Mouse (Mus musculus) heart, adult 18-20 months (tissue): ENCODE results near the gene Bok. TPM values are rescaled to one million over a fixed set of nuclear protein-coding genes. Genes with fewer than 3 reads are reported as not detected.
A peak's percentile ranks its signal among the peaks of the same experiment; 100 is the strongest.
"Not testable (repeated sequence)": the region's sequence is repeated elsewhere in the genome, so short reads cannot be mapped to it uniquely, and the experiment has no call there.

Experiments
- DNase-seq, 2 experiments: peaks; one replicate each; pipeline ENCODE4 v3.0.0; 2021 to 2022; ENCODE audit warnings: mixed read lengths in 1 of 2
- long read RNA-seq, 2 experiments: library from polyadenylated mRNA; stranded (forward); transcript quantifications; one replicate each; pipeline ENCODE4 v2.0.0; 2021
- total RNA-seq, 2 experiments: library from RNA; stranded (reverse); gene quantifications; 2 replicates each; pipeline ENCODE4 v1.2.3; 2021

Bok gene
- total RNA-seq, result 1 to 10 TPM; 3.3 to 4.3 TPM
- long read RNA-seq, experiment 1, partial matches to known transcripts, result 1 of 5 reads
- long read RNA-seq, experiment 1, other reads (novel, unspliced or antisense), result 1 of 5 reads
- long read RNA-seq, experiment 2, partial matches to known transcripts, result 2 of 4 reads
- long read RNA-seq, experiment 2, other reads (novel, unspliced or antisense), result 1 of 4 reads

DNA sequence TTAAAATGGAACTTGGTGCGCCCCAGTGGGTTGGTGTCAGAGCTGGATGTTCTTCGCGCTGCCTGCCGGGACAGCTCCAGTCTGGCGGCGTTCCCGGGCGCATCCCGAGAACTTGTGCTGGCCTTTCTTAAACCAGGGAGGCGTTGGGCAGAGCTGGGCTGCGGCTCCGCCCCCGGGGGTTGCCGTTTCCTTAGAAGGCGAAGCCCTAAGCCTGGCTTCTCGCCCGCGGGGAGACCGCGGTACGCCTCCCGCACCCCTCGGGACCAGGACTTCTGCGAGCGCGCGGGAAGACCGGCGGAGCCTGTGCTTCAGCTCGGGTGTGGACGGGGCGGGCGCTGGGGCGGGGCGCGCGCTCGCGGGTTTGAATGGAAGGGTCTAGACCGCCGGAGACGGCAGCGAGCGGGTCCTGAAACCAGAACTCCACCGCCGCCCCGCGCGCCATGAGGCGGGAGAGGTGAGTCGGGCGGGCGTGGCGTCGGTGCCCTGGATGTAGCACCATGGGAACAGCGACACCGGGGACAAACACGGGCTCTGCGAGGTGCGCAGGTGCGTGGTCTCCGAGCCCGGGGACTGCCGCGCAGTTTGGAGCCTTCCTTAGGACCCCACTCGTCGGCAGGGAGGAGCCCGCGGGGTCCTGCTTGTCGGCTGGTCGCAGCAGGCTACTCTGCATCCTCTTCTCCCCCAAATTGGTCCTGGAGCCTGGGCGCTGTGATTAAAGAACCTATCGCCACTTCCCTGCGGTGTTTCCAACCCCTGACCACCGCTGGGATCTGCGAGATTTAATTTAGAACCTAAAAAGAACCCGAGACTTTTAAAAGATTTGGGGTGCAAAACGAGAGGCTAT, at the start of gene Bok:
Bok (plus strand) TSS at position 260 of the 844 bp plus-strand sequence.
- DNase-seq, result peak; percentile 87 to 90

DNA sequence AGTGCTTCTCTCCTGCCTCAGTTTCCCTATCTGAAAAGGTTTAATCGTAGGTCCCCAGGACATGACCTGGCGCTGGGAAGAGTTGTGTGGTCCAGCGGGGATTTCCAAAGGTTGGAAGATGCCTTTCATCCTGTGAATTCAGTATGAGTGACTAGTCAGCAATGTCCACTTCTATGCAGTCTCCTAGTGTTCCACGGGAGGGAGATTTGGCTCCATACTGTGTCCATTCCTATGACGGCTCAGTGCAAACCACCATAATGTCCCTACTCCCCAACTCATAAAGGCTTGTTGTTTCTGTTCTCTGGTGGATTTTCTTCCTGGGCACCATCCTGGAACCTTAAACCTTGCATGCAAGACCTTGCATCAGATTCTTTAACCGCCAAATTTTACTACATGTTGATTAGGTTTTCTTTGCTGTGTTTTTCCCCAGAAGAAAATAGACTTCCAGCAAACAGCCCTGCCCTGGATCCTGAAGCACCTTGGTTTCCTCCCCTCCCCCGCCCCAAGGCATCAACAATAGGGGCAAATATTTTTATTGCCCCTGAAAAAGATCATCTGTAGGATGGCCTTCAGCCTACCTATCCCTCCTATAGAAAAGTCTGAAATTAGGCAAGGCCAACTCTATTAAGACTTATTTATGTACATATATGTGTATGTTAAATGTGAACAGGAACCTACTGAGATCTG, 49.1 kb upstream of the Bok start:
- DNase-seq, result no peak

DNA sequence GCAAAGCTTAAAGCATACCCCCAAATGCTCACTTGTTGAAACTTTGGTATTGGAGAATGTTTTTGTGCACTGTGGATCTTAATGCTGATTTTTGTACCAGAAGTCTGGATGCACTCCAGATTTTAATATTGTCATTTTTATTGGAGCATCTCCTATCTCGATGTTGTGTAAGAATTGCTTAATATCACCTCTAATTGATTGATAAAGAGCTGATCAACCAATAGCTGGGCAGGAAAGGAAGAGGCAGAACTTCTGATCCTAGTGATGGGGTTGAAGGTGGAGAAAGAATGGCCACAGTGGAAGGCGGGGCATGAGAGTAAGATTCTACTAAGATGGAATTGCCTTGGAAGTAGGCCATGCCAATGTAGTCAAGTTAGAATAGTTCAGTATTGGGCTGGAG, 43.5 kb upstream of the Bok start:
- DNase-seq, result no peak

DNA sequence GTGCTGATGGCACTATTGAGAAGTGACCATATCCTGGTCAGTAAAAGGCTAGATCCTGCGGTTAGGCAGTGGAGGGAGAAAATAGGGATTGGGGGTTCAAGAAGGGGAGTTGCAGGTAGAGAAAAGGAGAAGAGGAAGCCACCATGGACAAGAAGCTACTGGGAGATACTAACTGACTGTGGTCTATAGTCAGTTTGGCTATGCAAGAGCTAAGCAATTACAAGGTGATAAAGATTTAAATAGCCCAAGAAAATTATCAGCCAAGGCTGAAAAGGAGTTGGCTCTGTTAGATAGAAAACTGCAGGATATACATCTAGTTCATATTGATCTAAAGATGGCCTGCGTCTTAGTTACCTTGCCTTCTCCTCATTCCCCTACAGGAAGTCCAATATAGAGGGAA, 42.8 kb upstream of the Bok start:
- DNase-seq, result no peak

DNA sequence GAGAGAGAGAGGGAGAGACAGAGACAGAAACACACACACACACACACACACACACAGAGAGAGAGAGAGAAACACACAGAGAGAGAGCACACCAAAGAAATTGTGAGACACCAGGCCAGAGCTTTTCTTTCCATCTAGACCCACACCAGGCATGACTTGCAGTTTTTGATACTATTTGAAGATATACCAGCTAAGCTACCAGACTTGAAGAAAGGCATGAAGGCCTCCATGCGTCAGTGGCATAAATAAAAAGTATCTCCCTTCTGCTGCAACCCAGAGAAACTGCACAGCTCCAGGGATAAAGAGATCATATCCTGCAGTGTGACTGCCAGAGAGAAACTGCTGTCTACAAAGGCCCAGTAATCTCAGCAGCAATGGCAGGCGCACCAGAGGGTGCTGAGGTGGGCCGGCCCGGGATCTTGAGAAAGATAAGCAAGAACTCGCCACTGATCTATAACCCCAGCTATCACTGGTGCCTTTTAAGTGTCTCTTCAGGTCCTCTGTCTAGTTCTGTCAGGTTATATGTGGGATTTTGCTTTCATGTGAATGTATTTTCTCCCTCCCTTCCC, 35.8 kb upstream of the Bok start:
- no peak for DNase-seq

DNA sequence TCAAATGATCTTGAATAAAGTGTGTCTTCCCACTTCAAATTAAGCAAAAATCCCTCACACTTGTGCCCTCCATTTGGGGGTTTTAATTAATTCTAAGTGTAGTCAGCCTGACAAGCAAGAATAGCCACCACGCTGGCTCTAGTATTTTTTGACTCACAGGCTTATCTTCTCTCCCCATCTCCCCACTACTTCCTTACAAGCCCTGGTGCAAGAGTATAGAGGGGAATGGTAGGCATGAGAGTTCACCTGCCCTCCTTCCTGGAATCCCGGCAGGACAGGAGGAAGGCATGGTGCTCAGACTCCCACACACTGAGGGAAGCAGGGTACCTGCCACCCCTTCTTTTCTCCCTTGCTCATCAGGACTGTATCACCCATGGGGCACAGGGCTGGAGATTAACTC, 31.2 kb upstream of the Bok start:
- DNase-seq, result no peak

DNA sequence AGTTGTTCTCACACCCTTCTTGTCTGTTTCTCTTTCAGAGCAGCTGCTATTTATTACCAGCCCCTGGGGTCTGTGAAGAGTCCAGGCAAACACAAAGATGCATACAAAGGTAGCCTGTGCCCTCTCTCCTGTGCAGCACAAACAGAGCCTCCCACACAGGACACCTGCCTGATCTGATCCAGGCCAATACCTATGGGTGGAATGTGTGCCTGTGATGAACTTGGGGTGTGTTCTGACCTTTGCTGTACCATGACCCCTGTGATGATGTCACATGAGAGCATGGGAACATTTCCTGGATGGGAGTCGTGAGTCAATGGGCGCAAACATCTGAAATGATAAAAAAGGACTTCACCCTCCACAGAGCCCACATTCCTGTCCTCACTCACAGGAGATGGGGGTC, 30.7 kb upstream of the Bok start:
- no peak for DNase-seq

DNA sequence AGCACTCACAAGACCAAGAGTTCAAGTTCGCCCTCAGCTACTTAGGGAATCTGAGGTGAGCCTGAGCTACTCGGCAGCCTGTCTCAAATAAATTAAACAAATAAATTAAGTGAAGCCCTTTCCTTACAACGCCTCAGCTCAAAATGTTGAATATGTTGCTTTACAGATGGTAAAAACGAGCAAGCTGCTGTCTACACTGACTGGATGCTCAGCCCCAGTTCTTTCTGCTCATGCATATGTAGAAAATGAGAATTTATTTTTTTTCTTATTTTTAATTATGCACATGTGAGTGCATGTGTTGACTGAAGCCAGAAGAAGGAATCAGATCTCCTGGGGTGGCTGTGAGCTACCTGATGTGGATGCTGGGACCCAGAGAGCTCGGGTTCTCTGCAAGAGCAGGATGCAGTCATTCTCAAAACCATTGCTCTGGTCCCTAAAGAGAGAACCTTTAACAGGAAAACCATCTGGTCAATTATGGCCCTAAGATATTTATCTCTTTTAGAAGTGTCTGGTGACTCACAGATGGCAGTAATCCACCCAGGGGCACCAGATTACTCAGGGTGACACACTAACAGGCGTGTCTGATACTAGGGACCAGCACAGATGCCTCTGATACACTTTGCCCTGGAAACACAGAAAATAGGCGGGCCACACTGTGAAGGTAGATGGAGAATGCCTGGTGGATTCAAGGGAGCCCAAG, 29.0 kb upstream of the Bok start:
- DNase-seq, result no peak

DNA sequence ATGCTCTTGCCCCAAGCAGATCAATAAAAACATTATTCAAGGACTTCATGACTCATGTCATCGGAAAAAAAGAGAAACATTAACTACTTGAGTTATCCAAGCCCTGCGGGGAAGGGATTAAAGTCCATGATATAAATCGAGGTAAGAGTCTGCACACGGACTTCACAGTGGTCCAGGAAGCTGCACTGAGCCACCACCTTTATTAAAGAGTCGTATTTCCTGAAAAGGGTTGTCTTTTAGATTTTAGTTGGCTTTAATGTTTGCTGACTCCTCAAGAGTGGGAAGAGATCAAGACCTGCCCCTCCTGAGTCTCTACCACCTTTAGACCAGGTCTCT, 28.5 kb upstream of the Bok start:
- DNase-seq, result no peak

DNA sequence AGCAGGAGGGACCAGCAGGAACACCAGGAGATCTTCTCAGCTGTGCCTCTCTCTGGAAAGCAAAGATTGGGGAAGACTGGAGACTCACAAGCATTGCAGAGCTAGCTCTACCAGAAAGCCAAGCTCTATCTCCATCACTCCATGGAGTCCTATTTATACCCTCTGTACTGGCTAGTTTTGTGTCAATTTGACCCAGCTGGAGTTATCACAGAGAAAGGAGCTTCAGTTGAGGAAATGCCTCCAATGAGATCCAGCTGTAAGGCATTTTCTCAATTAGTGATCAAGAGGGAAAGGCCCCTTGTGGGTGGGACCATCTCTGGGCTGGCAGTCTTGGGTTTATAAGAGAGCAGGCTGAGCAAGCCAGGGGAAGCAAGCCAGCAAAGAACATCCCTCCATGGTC, 26.9 kb upstream of the Bok start, which contains the start of gene Stk25:
Stk25 (minus strand) TSS at position 101 of the 400 bp plus-strand sequence.
- DNase-seq, result not testable (repeated sequence)

DNA sequence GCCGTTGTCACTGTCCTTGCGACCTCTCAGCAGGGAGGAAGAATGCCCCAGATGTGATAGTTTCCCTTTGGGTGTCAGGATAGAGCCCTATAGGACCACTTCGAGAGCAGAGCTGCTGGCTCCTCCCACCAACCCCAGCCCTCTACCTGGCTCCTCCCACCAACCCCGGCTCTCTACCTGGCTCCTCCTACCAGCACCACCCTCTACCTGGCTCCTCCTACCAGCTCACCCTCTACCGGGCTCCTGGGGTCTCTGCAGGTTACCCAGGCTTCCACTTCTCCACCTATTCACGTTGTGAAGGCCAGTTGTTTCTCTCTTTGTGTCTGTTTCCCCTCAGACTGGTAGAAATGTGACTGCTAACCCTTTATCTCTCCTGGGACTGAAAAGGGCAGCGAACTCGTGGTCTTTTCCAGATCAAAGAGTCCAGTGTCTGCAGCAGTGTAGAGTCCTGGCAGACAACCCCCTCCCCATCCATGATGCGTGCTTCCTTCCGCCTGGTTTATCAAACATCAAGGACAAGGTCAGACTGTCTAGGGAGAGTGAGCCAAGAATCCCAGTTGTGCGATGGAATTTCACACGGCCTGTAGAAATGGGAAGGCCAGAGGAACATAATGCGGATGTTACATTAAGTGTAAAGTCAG, 17.6 kb upstream of the Bok start:
- no peak for DNase-seq

DNA sequence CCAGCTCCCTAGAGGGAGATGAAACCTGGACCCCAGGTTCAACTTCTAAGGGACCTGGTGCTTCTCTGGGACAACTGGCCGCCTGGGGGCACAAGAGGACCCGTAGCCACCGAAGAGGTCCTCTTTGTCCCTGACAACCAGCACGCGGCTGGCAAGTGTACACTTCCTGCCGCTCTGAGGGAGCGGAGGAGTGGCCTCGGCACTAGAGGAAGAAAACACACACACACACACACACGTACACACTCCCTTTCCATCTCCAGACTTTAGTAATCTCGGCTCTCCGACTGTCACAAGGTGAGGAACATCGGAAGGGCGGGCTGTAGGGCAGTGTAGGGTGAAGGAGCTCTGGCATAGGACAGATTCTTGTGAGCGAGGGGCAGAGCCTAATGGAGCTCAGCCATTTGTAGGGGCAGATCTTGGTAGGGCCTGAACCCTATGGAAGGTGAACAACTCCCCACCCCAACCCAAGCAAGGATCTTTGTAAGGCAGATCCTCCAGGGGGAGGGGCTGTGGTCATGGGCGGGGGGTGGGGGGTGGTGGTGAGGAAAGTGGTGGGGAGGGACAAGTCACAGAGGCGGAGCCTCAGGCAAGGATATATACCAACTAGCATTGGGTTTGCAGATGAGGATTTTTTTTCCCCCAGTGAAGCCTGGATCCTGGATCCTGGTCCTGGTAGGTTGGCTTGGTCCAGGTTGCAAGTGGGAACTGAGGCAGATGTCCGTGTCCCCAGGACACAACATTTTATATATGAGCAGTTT, 16.5 kb upstream of the Bok start:
- peak; percentile 87 to 90 for DNase-seq

DNA sequence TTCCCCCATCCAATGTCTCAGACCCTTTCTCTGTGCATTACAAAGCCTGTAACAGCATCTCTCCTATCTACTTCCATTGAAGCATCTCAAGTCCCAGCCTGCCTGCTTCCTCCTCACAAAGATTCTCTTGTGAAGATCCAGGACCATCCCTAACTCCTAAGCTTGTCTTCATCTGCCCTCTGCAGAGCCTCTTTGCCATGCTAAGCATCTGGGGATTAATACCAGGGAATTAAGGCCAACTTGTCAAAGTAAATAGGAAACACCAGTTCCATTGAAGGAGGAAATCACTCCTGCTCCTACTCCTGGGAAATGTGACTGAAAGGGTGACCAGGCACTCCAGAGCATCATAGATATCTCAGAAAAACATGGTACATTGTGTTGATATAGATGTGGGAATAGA, 15.5 kb upstream of the Bok start:
- DNase-seq, result no peak

DNA sequence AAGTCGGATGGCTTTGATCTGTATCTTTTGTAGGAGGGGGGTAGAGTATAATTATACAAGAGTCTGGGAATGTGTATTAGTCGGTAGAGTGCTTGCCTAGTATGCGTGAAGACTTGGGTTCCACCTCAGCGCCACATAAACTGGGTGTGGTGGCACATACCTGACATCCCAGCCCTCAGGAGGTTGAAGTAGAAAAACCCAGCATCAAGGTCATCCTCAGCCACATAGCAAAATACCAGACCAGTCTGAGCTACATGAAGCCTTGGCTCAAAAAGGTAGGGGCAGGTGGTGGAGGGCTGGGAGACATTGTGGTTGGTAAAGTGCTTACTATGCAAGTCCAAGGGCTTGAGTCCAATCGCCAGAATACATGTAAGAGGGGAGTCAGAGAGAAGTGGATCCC, 12.8 kb upstream of the Bok start:
- DNase-seq, result no peak

DNA sequence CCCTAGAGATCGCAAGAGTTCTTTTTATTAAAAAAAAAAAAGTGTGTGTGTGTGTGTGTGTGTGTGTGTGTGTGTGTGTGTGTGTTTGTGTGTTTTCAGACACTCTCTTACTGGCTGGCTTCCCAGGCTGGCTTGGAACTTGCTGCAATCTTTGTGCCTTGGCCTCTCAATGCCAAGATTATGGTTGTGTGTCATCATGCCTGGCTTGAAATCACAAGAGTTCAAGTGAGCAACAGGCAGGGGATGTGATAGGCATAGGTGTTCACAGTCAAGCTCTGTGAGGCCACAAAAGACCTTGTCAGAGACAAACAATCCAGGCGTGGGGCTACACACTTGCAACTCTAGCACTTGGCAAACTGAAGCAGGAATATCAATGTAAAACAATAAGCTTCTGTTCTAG, 7.1 kb upstream of the Bok start:
- DNase-seq, result peak; percentile 69 to 71

DNA sequence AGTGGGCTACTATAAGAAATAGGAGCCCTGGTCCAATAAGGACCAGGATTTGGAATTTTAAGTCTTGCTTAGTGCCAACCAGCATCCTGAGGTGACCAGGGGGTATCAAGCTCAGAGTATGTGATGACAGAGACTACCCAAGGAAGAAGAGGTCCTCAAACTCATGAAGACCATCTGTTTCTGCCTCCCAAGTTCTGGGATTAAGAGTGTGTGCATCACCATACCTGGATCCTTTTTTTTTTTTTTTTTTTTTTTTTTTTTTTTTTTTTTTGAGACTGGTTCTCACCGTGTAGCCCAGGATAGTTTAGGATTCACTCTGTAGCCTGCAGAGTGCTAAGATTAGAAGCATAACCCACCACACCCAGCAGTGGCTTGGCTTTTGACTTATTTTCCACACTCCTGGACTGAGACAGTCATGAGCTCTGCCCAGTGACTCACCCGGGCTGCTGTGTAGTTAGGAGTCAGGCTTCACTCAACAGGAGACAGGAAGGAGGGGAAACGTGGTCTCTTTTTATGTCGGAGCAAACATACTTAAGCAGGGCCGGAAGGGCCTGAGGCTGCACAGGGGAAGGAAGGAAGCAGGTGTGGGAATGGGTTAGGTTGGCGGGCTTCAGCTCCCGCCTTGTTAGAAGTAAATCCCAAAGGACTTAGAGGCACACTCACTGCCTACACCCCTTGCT, 5.4 kb upstream of the Bok start:
- DNase-seq, result peak; percentile 56 to 86

DNA sequence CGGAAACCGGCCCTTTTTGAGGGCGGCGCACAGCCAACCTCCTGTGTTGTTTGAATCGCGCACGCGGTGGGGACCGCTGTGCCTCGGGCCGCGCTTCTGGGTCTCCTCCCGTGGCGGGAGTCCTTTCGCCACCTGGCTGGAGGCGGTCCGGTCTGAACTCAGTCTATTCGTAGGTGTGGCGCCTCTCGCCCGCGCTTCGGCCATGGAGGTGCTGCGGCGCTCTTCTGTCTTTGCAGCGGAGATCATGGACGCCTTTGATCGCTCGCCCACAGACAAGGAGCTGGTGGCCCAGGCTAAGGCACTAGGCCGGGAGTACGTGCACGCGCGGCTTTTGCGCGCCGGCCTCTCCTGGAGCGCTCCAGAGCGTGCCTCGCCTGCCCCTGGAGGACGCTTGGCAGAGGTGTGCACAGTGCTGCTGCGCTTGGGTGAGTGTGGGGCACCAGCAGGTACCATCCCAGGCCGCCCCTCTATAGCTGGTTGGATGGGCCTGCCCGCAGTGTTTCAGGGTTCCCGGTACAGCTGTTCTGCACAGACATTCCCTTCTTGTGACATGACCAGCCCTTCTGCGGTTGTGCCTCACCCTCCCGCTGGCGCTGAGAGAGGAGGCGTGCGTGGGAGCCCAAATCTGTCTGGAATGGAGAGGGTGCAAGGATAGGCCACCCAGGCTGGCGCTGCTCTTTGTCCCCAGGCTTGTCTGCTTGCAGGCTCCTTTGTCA, 943 bp downstream of the Bok start:
- peak; percentile 53 to 56 for DNase-seq

DNA sequence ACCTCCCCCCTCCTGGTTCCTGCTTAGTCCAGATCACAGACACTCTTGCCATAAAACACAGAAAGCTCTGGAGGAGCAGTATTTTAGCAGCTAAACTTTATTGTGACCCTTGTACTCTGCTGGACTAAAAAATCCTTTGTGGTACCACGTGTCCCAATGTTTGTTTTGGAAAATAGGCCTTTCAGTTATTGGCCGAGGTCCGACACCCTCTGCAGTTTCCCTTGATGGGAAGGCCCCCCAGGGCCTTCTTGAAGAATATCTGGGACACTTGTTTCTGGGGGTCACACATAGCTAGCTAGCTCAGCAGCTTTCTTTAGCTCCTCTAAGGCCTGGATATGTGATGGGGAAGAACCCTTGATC, 1.5 kb downstream of the Bok start:
- peak; percentile 42 to 56 for DNase-seq

DNA sequence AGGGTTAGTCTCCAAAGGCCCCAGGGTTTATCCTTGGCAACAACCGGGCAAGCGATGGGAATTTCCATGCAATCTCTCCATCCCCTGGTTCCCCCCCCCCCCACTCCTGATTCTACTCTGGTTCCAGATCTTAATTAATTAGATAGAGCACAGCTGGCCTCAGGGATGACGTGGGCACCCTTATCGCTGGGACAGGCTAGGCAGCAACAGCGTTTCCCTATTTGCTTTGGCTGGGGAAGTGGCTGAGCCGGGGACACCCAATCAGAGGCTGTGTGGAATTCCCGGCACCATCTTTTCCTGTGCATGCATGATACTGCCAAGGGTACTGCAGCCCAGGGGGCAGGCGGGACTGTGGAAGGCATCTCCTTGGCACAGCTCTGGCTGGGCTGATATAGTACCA, 2.7 kb downstream of the Bok start:
- DNase-seq, result peak; percentile 53 to 73
